Mouse (Mus musculus) ovary, adult 18-20 months (tissue): ENCODE results near the gene Gm5662.
"Not testable (repeated sequence)": the region's sequence is repeated elsewhere in the genome, so short reads cannot be mapped to it uniquely, and the experiment has no call there.

Experiments used
- DNase-seq: peaks from one replicate; pipeline ENCODE4 v3.0.0; 2022; ENCODE audit warnings: low spot score, mixed read lengths

Gene Gm5662

GRCm38 (mm10) chr12:88274400-88274799 lies at the start of gene Gm5662:
Gene Gm5662 (minus strand): TSS chr12:88274500.
- not testable (repeated sequence) for DNase-seq

- not testable (repeated sequence) for DNase-seq
Observed at GRCm38 (mm10) chr12:88323926-88324325, 49.6 kb upstream of the Gm5662 start, which contains the start of gene Gm5039. Gene Gm5039 (minus strand): TSS chr12:88324026.

- no peak for DNase-seq
Observed at GRCm38 (mm10) chr12:88314556-88314955, 40.3 kb upstream of the Gm5662 start.

- DNase-seq, result not testable (repeated sequence)
Observed at GRCm38 (mm10) chr12:88297171-88297570, 22.9 kb upstream of the Gm5662 start.

- not testable (repeated sequence) for DNase-seq
Observed at GRCm38 (mm10) chr12:88293082-88293481, 18.8 kb upstream of the Gm5662 start.

GRCm38 (mm10) chr12:88285224-88285623 lies 10.9 kb upstream of the Gm5662 start:
- DNase-seq, result not testable (repeated sequence)

GRCm38 (mm10) chr12:88257241-88257640 lies 17.1 kb downstream of the Gm5662 start:
- no peak for DNase-seq

GRCm38 (mm10) chr12:88255917-88256316 lies 18.4 kb downstream of the Gm5662 start:
- not testable (repeated sequence) for DNase-seq

- not testable (repeated sequence) for DNase-seq
Observed at GRCm38 (mm10) chr12:88250000-88250399, 24.3 kb downstream of the Gm5662 start, which contains the start of gene Gm8332. Gene Gm8332 (minus strand): TSS chr12:88250100.

- not testable (repeated sequence) for DNase-seq
Observed at GRCm38 (mm10) chr12:88245786-88246185, 28.5 kb downstream of the Gm5662 start.

GRCm38 (mm10) chr12:88242940-88243339 lies 31.4 kb downstream of the Gm5662 start:
- DNase-seq, result not testable (repeated sequence)
